Mouse (Mus musculus) B cell, adult (primary cell): ENCODE data around the gene Gm5615. TPM values are rescaled to one million over a fixed set of nuclear protein-coding genes. Genes with fewer than 3 reads are reported as not detected.

ENCODE experiments used
- total RNA-seq: library from RNA; stranded (reverse); gene quantifications from 4 replicates; pipeline ENCODE4 v1.2.4, GENCODE M21; 2023; ENCODE audit not compliant: inconsistent age

Gm5615 gene
- not detected in 4 replicates for total RNA-seq

GRCm38 (mm10) chr9:36541863-36542262 is at the start of gene Gm5615:
Gene Gm5615 (minus strand): TSS chr9:36541963.

GRCm38 (mm10) chr9:36582535-36582934 is 40.8 kb upstream of the Gm5615 start, which contains the start of gene Gm17689:
Gene Gm17689 (minus strand): TSS chr9:36582635.

Other genes with a start within 250 kb of the Gm5615 start
- gene Gm7257, start 110.1 kb downstream of the Gm5615 start, total RNA-seq: not detected in 4 replicates
- gene Gm9513, start 66.3 kb downstream of the Gm5615 start, total RNA-seq: not detected in 4 replicates
- not detected in 4 replicates for gene Gm17689, start 40.7 kb upstream of the Gm5615 start, total RNA-seq
- not detected in 4 replicates for gene A630095E13Rik, start 101.4 kb upstream of the Gm5615 start, total RNA-seq
- not detected in 4 replicates for gene Acrv1, start 151.3 kb upstream of the Gm5615 start, total RNA-seq
- gene Chek1, start 185.1 kb upstream of the Gm5615 start, total RNA-seq: 7.8 to 16.2 TPM (median 13.6 TPM) in 4 replicates
- 122 to 144 TPM (median 137 TPM) in 4 replicates for gene Stt3a, start 225.7 kb upstream of the Gm5615 start, total RNA-seq